ENCODE assay signal across 13 mouse cellular contexts in the genomic region with DNA sequence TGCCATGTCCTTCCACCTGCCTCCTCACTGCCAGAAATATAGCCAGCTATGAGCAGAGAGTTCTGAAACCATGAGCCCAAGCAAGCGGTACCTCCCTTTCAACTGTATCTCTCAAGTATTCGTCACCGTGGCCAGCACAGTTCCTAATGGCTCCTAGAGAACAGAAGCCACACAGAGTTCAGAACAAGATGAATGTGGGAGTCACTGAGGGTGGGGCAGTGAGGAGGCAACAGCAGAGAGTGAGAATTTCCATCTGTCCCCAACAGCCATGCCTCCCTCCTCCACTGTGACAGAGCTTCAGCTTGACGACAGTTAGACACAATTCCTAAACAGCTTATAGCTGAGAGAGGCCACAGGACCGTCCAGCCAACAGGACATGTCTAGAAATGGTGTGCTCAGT. TPM values are rescaled to one million over a fixed set of nuclear protein-coding genes. Genes with fewer than 3 reads are reported as not detected.
DNase-seq lines count a peak whose midpoint lies in the region; ATAC-seq lines count a peak whose summit lies in the region.
"Had no signal": no experiment of that assay in that cellular context is flagged by ENCODE, and none has a peak within 500 bp of the region (broad histone marks: within the 10 kb centered on the region; RNA-seq: fewer than 3 reads in every experiment).

No protein-coding gene starts in this region.

- no peak overlapping the region for H3K4me2 ChIP-seq in kidney, embryonic 16.5 days (replicated peaks; ENCODE audit: low read depth, low read length)
- H3K4me2 ChIP-seq in midbrain, embryonic 16.5 days (ENCODE audit: low read length), result no peak overlapping the region
- H3K4me2 ChIP-seq: heart, embryonic 12.5 days; hindbrain, embryonic 13.5 days; neural tube, embryonic 15.5 days had no signal

- 44% methylated on average over 5 of the region's 5 CpGs for WGBS in kidney, embryonic 16.5 days
- WGBS in midbrain, embryonic 10.5 days, result 77% methylated on average over 5 of the region's 5 CpGs
- 81% methylated on average over 5 of the region's 5 CpGs for WGBS in midbrain, embryonic 16.5 days

- ATAC-seq in kidney, embryonic 16.5 days (ENCODE audit: low FRiP score, low TSS enrichment), result peak; percentile 69
- no peak for ATAC-seq in midbrain, embryonic 16.5 days
- ATAC-seq: intestine, postnatal 0 days; Patski had no signal

- no peaks in the 10 kb centered on the region for H3K4me1 ChIP-seq in kidney, embryonic 16.5 days (ENCODE audit: insufficient read depth, low read length)
- peaks cover 23% of the 10 kb centered on the region for H3K4me1 ChIP-seq in midbrain, embryonic 10.5 days
- H3K4me1 ChIP-seq in midbrain, embryonic 16.5 days (ENCODE audit: control insufficient read depth, insufficient read depth, low read length), result peaks cover 4% of the 10 kb centered on the region; the same call in 1 of the 2 replicates

- DNase-seq in kidney, postnatal 25 days, result no peak
- no peak for DNase-seq in midbrain, embryonic 10.5 days (ENCODE audit: low spot score)
- DNase-seq in layer of hippocampus, postnatal 36 days, result peak; percentile 55 to 64
- DNase-seq in testis, postnatal 14 days (ENCODE audit: low spot score), result peak; percentile 42
- no peak for DNase-seq in yolk sac, embryonic 10.5 days (ENCODE audit: low spot score)

- no peaks in the 10 kb centered on the region for H3K27me3 ChIP-seq in kidney, embryonic 16.5 days (ENCODE audit: insufficient read depth, low read length)
- H3K27me3 ChIP-seq in midbrain, embryonic 10.5 days (ENCODE audit: low read depth, poor library complexity, severe bottlenecking), result no peaks in the 10 kb centered on the region
- H3K27me3 ChIP-seq in midbrain, embryonic 16.5 days (ENCODE audit: control insufficient read depth, insufficient read depth, low read depth, low read length), result no peaks in the 10 kb centered on the region
- H3K27me3 ChIP-seq: CH12.LX; heart, embryonic 12.5 days; neural tube, embryonic 15.5 days; Patski had no signal

- no peaks in the 10 kb centered on the region for H3K36me3 ChIP-seq in kidney, embryonic 16.5 days (ENCODE audit: insufficient read depth, low read length)
- no peaks in the 10 kb centered on the region for H3K36me3 ChIP-seq in midbrain, embryonic 10.5 days
- H3K36me3 ChIP-seq in midbrain, embryonic 16.5 days (ENCODE audit: control insufficient read depth, insufficient read depth, low read length), result no peaks in the 10 kb centered on the region
- H3K36me3 ChIP-seq: heart, embryonic 12.5 days had no signal

- no peak overlapping the region for H3K4me3 ChIP-seq in kidney, embryonic 16.5 days (ENCODE audit: low read length)
- H3K4me3 ChIP-seq in midbrain, embryonic 10.5 days, result no peak overlapping the region
- H3K4me3 ChIP-seq in midbrain, embryonic 16.5 days (ENCODE audit: low read depth, low read length), result no peak overlapping the region
- H3K4me3 ChIP-seq: heart, embryonic 12.5 days; hindbrain, embryonic 13.5 days; neural tube, embryonic 15.5 days had no signal

- no peaks in the 10 kb centered on the region for H3K9me3 ChIP-seq in kidney, embryonic 16.5 days (ENCODE audit: low read length)
- H3K9me3 ChIP-seq in midbrain, embryonic 10.5 days (replicated peaks), result no peaks in the 10 kb centered on the region
- no peaks in the 10 kb centered on the region for H3K9me3 ChIP-seq in midbrain, embryonic 16.5 days (replicated peaks; ENCODE audit: control insufficient read depth, low read length, poor library complexity, severe bottlenecking)
- H3K9me3 ChIP-seq: heart, embryonic 12.5 days; hindbrain, embryonic 13.5 days; neural tube, embryonic 15.5 days had no signal

- no peak overlapping the region for H3K9ac ChIP-seq in kidney, embryonic 16.5 days (replicated peaks; ENCODE audit: low read length)
- H3K9ac ChIP-seq in midbrain, embryonic 16.5 days (ENCODE audit: low read depth, low read length), result no peak overlapping the region
- H3K9ac ChIP-seq: heart, embryonic 12.5 days; hindbrain, embryonic 13.5 days; neural tube, embryonic 15.5 days had no signal

- H3K27ac ChIP-seq in kidney, embryonic 16.5 days (ENCODE audit: low read length), result no peak overlapping the region
- peak overlapping the region; percentile 28; the same call in 1 of the 2 replicates for H3K27ac ChIP-seq in midbrain, embryonic 10.5 days (replicated peaks)
- H3K27ac ChIP-seq in midbrain, embryonic 16.5 days (ENCODE audit: low read length), result no peak overlapping the region
- H3K27ac ChIP-seq: hindbrain, embryonic 13.5 days; neural tube, embryonic 15.5 days had no signal

RNA-seq across cellular contexts. Expression of gene Chchd6, which starts 41.4 kb away (rescaled TPM):
- polyA plus RNA-seq in kidney, embryonic 16.5 days (2015; fragmentation: Nextera tagmentation; extraction: Ambion mirVana), result 67.5 and 72.3 TPM in 2 replicates
- polyA plus RNA-seq in midbrain, embryonic 10.5 days (2016; fragmentation: Nextera tagmentation; extraction: Ambion mirVana), result 91.4 and 106 TPM in 2 replicates
- 170 and 191 TPM in 2 replicates for polyA plus RNA-seq in midbrain, embryonic 16.5 days (2015; fragmentation: Nextera tagmentation; extraction: Ambion mirVana)
- total RNA-seq in layer of hippocampus, postnatal 36 days (2021), result 10 to 100 TPM; 63.0 to 64.8 TPM

Comparison
In these comparisons a context has a peak if more than half of its experiments do, and no peak if none do; other contexts are left out.
1. DNase-seq: peak in layer of hippocampus, postnatal 36 days (2 of 2) and testis, postnatal 14 days (single experiment); none in kidney, postnatal 25 days (0 of 2), midbrain, embryonic 10.5 days (single experiment) and yolk sac, embryonic 10.5 days (single experiment).